Mouse (Mus musculus) MEL (cell line): ENCODE measurements around the gene Il20ra. TPM values are rescaled to one million over a fixed set of nuclear protein-coding genes. Genes with fewer than 3 reads are reported as not detected.

Experiments used
- DNase-seq: peaks from one replicate; pipeline ENCODE4 v3.0.0; 2011; ENCODE audit warnings: low read depth, low spot score
- H3K27ac ChIP-seq: 2 replicates; pipeline ENCODE4 v1.5.1; 2012; ENCODE audit warnings: low read depth, mild to moderate bottlenecking, control low read depth, low read length, moderate library complexity; ENCODE audit not compliant: control insufficient read depth
- H3K27me3 ChIP-seq, 2 experiments: fragments of 150-350 bp in 1 of 2; sonication (generic) in 1 of 2; 2 replicates each; pipeline ENCODE4 v1.6.1; 2012; ENCODE audit warnings: low read length in 2 of 2, mild to moderate bottlenecking in 2 of 2, improper control_type of control experiment in 1 of 2, moderate library complexity in 1 of 2; ENCODE audit not compliant: insufficient read depth in 2 of 2, control insufficient read depth in 1 of 2
- H3K36me3 ChIP-seq, 2 experiments: 2 replicates each; pipeline ENCODE4 v1.6.1; 2012 to 2014; ENCODE audit warnings: low read length in 2 of 2, improper control_type of control experiment in 1 of 2, inconsistent platforms in 1 of 2, mild to moderate bottlenecking in 1 of 2; ENCODE audit not compliant: insufficient read depth in 2 of 2, control insufficient read depth in 1 of 2
- H3K4me1 ChIP-seq, 2 experiments: fragments of 150-350 bp in 1 of 2; sonication (generic) in 1 of 2; 2 replicates each; pipeline ENCODE4 v1.6.1; 2012; ENCODE audit warnings: low read length in 2 of 2, improper control_type of control experiment in 1 of 2, mild to moderate bottlenecking in 1 of 2; ENCODE audit not compliant: insufficient read depth in 2 of 2, control insufficient read depth in 1 of 2
- H3K4me3 ChIP-seq, 2 experiments: fragments of 150-350 bp in 1 of 2; sonication (generic) in 1 of 2; 2 replicates each; pipeline ENCODE4 v1.5.1; 2012; ENCODE audit warnings: low read depth in 2 of 2, low read length in 2 of 2, mild to moderate bottlenecking in 2 of 2, moderate library complexity in 2 of 2, control low read depth in 1 of 2, improper control_type of control experiment in 1 of 2; ENCODE audit not compliant: control insufficient read depth in 1 of 2, insufficient read depth in 1 of 2
- H3K79me2 ChIP-seq: 2 replicates; pipeline ENCODE4 v1.6.1; 2012; ENCODE audit warnings: mild to moderate bottlenecking, low read length, moderate library complexity; ENCODE audit not compliant: control insufficient read depth, poor library complexity, insufficient read depth
- H3K9ac ChIP-seq: 2 replicates; pipeline ENCODE4 v1.6.1; 2012; ENCODE audit warnings: low read depth, mild to moderate bottlenecking, control low read depth, low read length, moderate library complexity; ENCODE audit not compliant: control insufficient read depth, poor library complexity, severe bottlenecking
- H3K9me3 ChIP-seq: fragments of 150-350 bp; sonication (generic); replicated peaks from 2 replicates; pipeline ENCODE4 v1.6.1; 2012; ENCODE audit warnings: mild to moderate bottlenecking, low read length, improper control_type of control experiment, moderate library complexity; ENCODE audit not compliant: insufficient read depth
- BHLHE40 ChIP-seq: IDR thresholded peaks from 2 replicates; pipeline ENCODE4 v1.6.1; 2012; ENCODE audit warnings: low read depth, mild to moderate bottlenecking, inconsistent platforms, low read length, improper control_type of control experiment, borderline replicate concordance
- CHD1 ChIP-seq: IDR thresholded peaks from 2 replicates; pipeline ENCODE4 v1.6.1; 2012; ENCODE audit warnings: low read depth, mild to moderate bottlenecking, inconsistent platforms, low read length, improper control_type of control experiment
- CHD2 ChIP-seq: IDR thresholded peaks from 2 replicates; pipeline ENCODE4 v1.6.1; 2011; ENCODE audit warnings: low read length, improper control_type of control experiment
- CTCF ChIP-seq, 3 experiments: IDR thresholded peaks in 2 of 3; conservative IDR thresholded peaks in 1 of 3; 2 replicates each; pipeline ENCODE4 v1.5.1; 2011 to 2012; ENCODE audit warnings: low read length in 3 of 3, low read depth in 2 of 3, mild to moderate bottlenecking in 2 of 3, improper control_type of control experiment in 1 of 3, inconsistent platforms in 1 of 3, mixed read lengths in 1 of 3, moderate library complexity in 1 of 3; ENCODE audit not compliant: control insufficient read depth in 1 of 3, insufficient read depth in 1 of 3, poor library complexity in 1 of 3, severe bottlenecking in 1 of 3
- ELF1 ChIP-seq: IDR thresholded peaks from 2 replicates; pipeline ENCODE4 v1.6.1; 2014; ENCODE audit warnings: low read depth, mild to moderate bottlenecking, inconsistent platforms, low read length, improper control_type of control experiment, moderate library complexity
- EP300 ChIP-seq, 2 experiments: IDR thresholded peaks; 2 replicates each; pipeline ENCODE4 v1.6.1; 2011; ENCODE audit warnings: improper control_type of control experiment in 2 of 2, low read length in 2 of 2, low read depth in 1 of 2, mild to moderate bottlenecking in 1 of 2
- HCFC1 ChIP-seq: IDR thresholded peaks from 2 replicates; pipeline ENCODE4 v1.6.1; 2012; ENCODE audit warnings: low read depth, mild to moderate bottlenecking, inconsistent platforms, low read length, improper control_type of control experiment, moderate library complexity
- JUND ChIP-seq: IDR thresholded peaks from 2 replicates; pipeline ENCODE4 v1.6.1; 2011; ENCODE audit warnings: low read depth, mild to moderate bottlenecking, improper control_type of control experiment, low read length
- KAT2A ChIP-seq: conservative IDR thresholded peaks from 2 replicates; pipeline ENCODE4 v1.6.1; 2012; ENCODE audit warnings: low read depth, low read length, improper control_type of control experiment, inconsistent platforms
- MAFK ChIP-seq: IDR thresholded peaks from 2 replicates; pipeline ENCODE4 v1.6.1; 2011; ENCODE audit warnings: low read depth, mild to moderate bottlenecking, low read length, improper control_type of control experiment, borderline replicate concordance
- MAX ChIP-seq: IDR thresholded peaks from 2 replicates; pipeline ENCODE4 v1.6.1; 2011; ENCODE audit warnings: low read length, improper control_type of control experiment
- MAZ ChIP-seq: IDR thresholded peaks from 2 replicates; pipeline ENCODE4 v1.6.1; 2012; ENCODE audit warnings: low read depth, mild to moderate bottlenecking, inconsistent platforms, low read length, improper control_type of control experiment
- MEF2A ChIP-seq: IDR thresholded peaks from 2 replicates; pipeline ENCODE4 v1.6.1; 2014; ENCODE audit warnings: low read depth, mild to moderate bottlenecking, inconsistent platforms, low read length, improper control_type of control experiment; ENCODE audit not compliant: poor library complexity, insufficient replicate concordance, severe bottlenecking; ENCODE audit errors: extremely low read depth
- MYC ChIP-seq: IDR thresholded peaks from 2 replicates; pipeline ENCODE4 v1.6.1; 2011; ENCODE audit warnings: low read depth, mild to moderate bottlenecking, low read length, improper control_type of control experiment, moderate library complexity
- NELFE ChIP-seq: IDR thresholded peaks from 2 replicates; pipeline ENCODE4 v1.6.1; 2011; ENCODE audit warnings: low read depth, low read length, improper control_type of control experiment
- NRF1 ChIP-seq: IDR thresholded peaks from 2 replicates; pipeline ENCODE4 v1.6.1; 2014; ENCODE audit warnings: low read depth, mild to moderate bottlenecking, inconsistent platforms, low read length, improper control_type of control experiment, moderate library complexity; ENCODE audit not compliant: poor library complexity, insufficient read depth, severe bottlenecking
- POLR2AphosphoS2 ChIP-seq: IDR thresholded peaks from 2 replicates; pipeline ENCODE4 v1.6.1; 2011; ENCODE audit warnings: low read length, improper control_type of control experiment
- POLR2AphosphoS5 ChIP-seq: IDR thresholded peaks from 2 replicates; pipeline ENCODE4 v1.6.1; 2012; ENCODE audit warnings: low read depth, borderline replicate concordance, mild to moderate bottlenecking, inconsistent platforms, low read length, moderate library complexity, mixed read lengths
- RAD21 ChIP-seq: IDR thresholded peaks from 2 replicates; pipeline ENCODE4 v1.6.1; 2011; ENCODE audit warnings: mild to moderate bottlenecking, low read depth, low read length, improper control_type of control experiment
- RCOR1 ChIP-seq: IDR thresholded peaks from 2 replicates; pipeline ENCODE4 v1.6.1; 2012; ENCODE audit warnings: low read depth, mild to moderate bottlenecking, inconsistent platforms, low read length, improper control_type of control experiment
- SIN3A ChIP-seq: IDR thresholded peaks from 2 replicates; pipeline ENCODE4 v1.6.1; 2012; ENCODE audit warnings: low read length, improper control_type of control experiment, inconsistent platforms
- SMC3 ChIP-seq: IDR thresholded peaks from 2 replicates; pipeline ENCODE4 v1.6.1; 2011; ENCODE audit warnings: low read depth, low read length, improper control_type of control experiment
- TAL1 ChIP-seq: IDR thresholded peaks from 2 replicates; pipeline ENCODE4 v1.6.1; 2012; ENCODE audit warnings: mild to moderate bottlenecking, inconsistent platforms, low read length, moderate library complexity, mixed read lengths
- TCF12 ChIP-seq: IDR thresholded peaks from 2 replicates; pipeline ENCODE4 v1.6.1; 2014; ENCODE audit warnings: low read depth, mild to moderate bottlenecking, inconsistent platforms, low read length, improper control_type of control experiment, moderate library complexity
- UBTF ChIP-seq: IDR thresholded peaks from 2 replicates; pipeline ENCODE4 v1.6.1; 2012; ENCODE audit warnings: low read depth, mild to moderate bottlenecking, inconsistent platforms, low read length, improper control_type of control experiment, moderate library complexity, borderline replicate concordance; ENCODE audit not compliant: insufficient read depth
- USF1 ChIP-seq: IDR thresholded peaks from 2 replicates; pipeline ENCODE4 v1.6.1; 2014; ENCODE audit warnings: low read depth, mild to moderate bottlenecking, inconsistent platforms, low read length, improper control_type of control experiment, moderate library complexity
- USF2 ChIP-seq, 2 experiments: IDR thresholded peaks; 2 replicates each; pipeline ENCODE4 v1.6.1; 2011 to 2012; ENCODE audit warnings: improper control_type of control experiment in 2 of 2, low read length in 2 of 2, borderline replicate concordance in 1 of 2, inconsistent platforms in 1 of 2, low read depth in 1 of 2, mild to moderate bottlenecking in 1 of 2; ENCODE audit not compliant: insufficient read depth in 1 of 2
- ZC3H11A ChIP-seq: IDR thresholded peaks from 2 replicates; pipeline ENCODE4 v1.6.1; 2012; ENCODE audit warnings: low read depth, mild to moderate bottlenecking, inconsistent platforms, low read length, improper control_type of control experiment
- ZKSCAN1 ChIP-seq: IDR thresholded peaks from 2 replicates; pipeline ENCODE4 v1.6.1; 2012; ENCODE audit warnings: low read depth, mild to moderate bottlenecking, inconsistent platforms, low read length, improper control_type of control experiment, moderate library complexity
- ZMIZ1 ChIP-seq: IDR thresholded peaks from 2 replicates; pipeline ENCODE4 v1.6.1; 2012; ENCODE audit warnings: low read depth, mild to moderate bottlenecking, inconsistent platforms, low read length, improper control_type of control experiment, moderate library complexity
- ZNF384 ChIP-seq: IDR thresholded peaks from 2 replicates; pipeline ENCODE4 v1.6.1; 2012; ENCODE audit warnings: low read depth, mild to moderate bottlenecking, inconsistent platforms, low read length, improper control_type of control experiment
- polyA plus RNA-seq, 2 experiments: library from polyadenylated mRNA; stranded (reverse) in 1 of 2; unstranded in 1 of 2; fragments of >175 nt in 1 of 2; fragments of >200 nt in 1 of 2; gene quantifications; 2 replicates each; pipeline versions ENCODE4 v1.2.1 to v1.2.4; 2012; ENCODE audit warnings: low replicate concordance in 2 of 2, low read depth in 1 of 2; ENCODE audit not compliant: insufficient read length in 2 of 2, insufficient read depth in 1 of 2, missing spikeins in 1 of 2
- total RNA-seq: library from RNA; depleted of rRNA; stranded (reverse); fragments of 300-350 nt; gene quantifications from 2 replicates; pipeline ENCODE4 v1.2.3, GENCODE M21; 2012; rRNA removed

Il20ra gene
- not detected in 2 replicates for total RNA-seq
- polyA plus RNA-seq: under 1 TPM in 1 of 2 experiments, not detected in 1; 0.06 TPM

- H3K27ac ChIP-seq: peak within 1 kb of the TSS; percentile 53
- H3K79me2 ChIP-seq: no peaks in the 10 kb centered on the region
- H3K4me1 ChIP-seq: peaks cover 5 to 20% of the 10 kb centered on the region in 2 experiments
- no peaks in the 10 kb centered on the region; a peak in 1 of 4 replicates for H3K27me3 ChIP-seq
- peak within 1 kb of the TSS; percentile 35 for H3K9ac ChIP-seq
- peaks cover 0 to 12% of the 10 kb centered on the region in 2 experiments; a peak in 2 of 4 replicates for H3K36me3 ChIP-seq
- no peak for TF ChIP-seq SIN3A
- TF ChIP-seq ELF1: no peak
- TF ChIP-seq RCOR1: no peak
- no peak for TF ChIP-seq TCF12
- no peak for TF ChIP-seq CHD1
- no peak for TF ChIP-seq ZMIZ1
- no peak for TF ChIP-seq UBTF
- no peak for TF ChIP-seq JUND
- no peak for TF ChIP-seq BHLHE40
- no peak for TF ChIP-seq NELFE
- TF ChIP-seq POLR2AphosphoS2: no peak
- no peak for TF ChIP-seq POLR2AphosphoS5
- peak in 2 of 3 experiments; percentile 61 to 65; a peak in 5 of 6 replicates for TF ChIP-seq CTCF (IDR thresholded peaks at IDR 0.05 in 2 of 3, conservative IDR thresholded peaks at IDR 0.05 in 1 of 3; ENCODE audit: control insufficient read depth in 1 of 3, insufficient read depth in 1 of 3, low read depth in 2 of 3, low read length in 3 of 3, poor library complexity in 1 of 3, severe bottlenecking in 1 of 3)
- TF ChIP-seq USF2 (IDR thresholded peaks at IDR 0.05; ENCODE audit: borderline replicate concordance in 1 of 2, insufficient read depth in 1 of 2, low read depth in 1 of 2, low read length in 2 of 2): no peak
- no peak for TF ChIP-seq USF1
- peak; percentile 49 for TF ChIP-seq RAD21
- no peak for TF ChIP-seq NRF1
- no peak for TF ChIP-seq ZKSCAN1
- no peak for TF ChIP-seq MAFK
- TF ChIP-seq ZC3H11A: peak; percentile 31; the same call in 1 of the 2 replicates
- TF ChIP-seq HCFC1: no peak
- TF ChIP-seq MYC: no peak
- no peak for TF ChIP-seq MAX
- TF ChIP-seq KAT2A: no peak
- peak; percentile 68 for TF ChIP-seq SMC3
- TF ChIP-seq MAZ: no peak
- no peak for TF ChIP-seq MEF2A
- no peak for TF ChIP-seq TAL1
- TF ChIP-seq CHD2: no peak
- TF ChIP-seq ZNF384: no peak
- no peak for TF ChIP-seq EP300 (IDR thresholded peaks at IDR 0.05; ENCODE audit: low read depth in 1 of 2, low read length in 2 of 2)
- no peaks in the 10 kb centered on the region for H3K9me3 ChIP-seq
- peak within 1 kb of the TSS; percentile 48 to 49 for H3K4me3 ChIP-seq
- DNase-seq: peak; percentile 54
These were observed at the start of gene Il20ra for GRCm38 (mm10) chr10:19712421-19712836. TSS of gene Il20ra (plus strand) at chr10:19712570.
